Mouse (Mus musculus): ENCODE measurements around the gene Piezo1. TPM values are rescaled to one million over a fixed set of nuclear protein-coding genes. Genes with fewer than 3 reads are reported as not detected.

Piezo1 gene
- total and polyA plus RNA-seq, 3 experiments, result 21.1 to 59.7 (median 41.6) TPM

DNA sequence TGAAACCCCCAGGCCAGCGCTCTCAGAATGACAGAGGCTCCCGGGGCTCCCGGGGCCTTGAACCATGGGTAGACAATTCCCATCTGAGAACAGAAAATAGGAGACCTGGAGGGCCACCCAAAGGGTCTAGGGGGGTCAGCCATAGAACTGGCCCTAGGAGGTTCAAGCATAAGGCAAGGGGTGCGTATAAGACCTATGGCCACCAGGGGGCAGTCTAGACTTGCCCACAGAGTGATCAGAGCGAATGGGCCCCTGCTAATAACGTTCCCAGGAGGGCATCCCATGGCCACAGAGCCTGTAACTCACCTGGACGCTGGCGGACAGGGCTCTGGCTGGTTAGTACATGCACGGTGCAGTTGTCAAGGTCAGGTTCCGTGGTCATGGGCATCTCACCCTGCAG is 50.3 kb downstream of the Piezo1 start:
- H3K4me3 ChIP-seq (replicated peaks in 1 of 3; ENCODE audit: low read depth in 2 of 3, low read length in 2 of 3, poor library complexity in 1 of 3), result no peak overlapping the region
- no peaks in the 10 kb centered on the region for H3K27me3 ChIP-seq (replicated peaks)
- no peak overlapping the region for H3K27ac ChIP-seq (ENCODE audit: insufficient read depth, low read depth)
- peaks cover 71 to 87% of the 10 kb centered on the region in 2 experiments for H3K36me3 ChIP-seq (replicated peaks in 1 of 2; ENCODE audit: control insufficient read depth in 1 of 2, insufficient read depth in 1 of 2, low read length in 1 of 2)
- H3K79me2 ChIP-seq (replicated peaks; ENCODE audit: control insufficient read depth, extremely low read depth, insufficient read depth, poor library complexity, severe bottlenecking), result no peaks in the 10 kb centered on the region
- H3K4me1 ChIP-seq (ENCODE audit: control insufficient read depth in 1 of 2, insufficient read depth in 2 of 2), result peaks cover 3 to 11% of the 10 kb centered on the region in 2 experiments; a peak in 2 of 4 replicates
- TF ChIP-seq SMC3 (IDR thresholded peaks at IDR 0.05; ENCODE audit: low read depth, low read length), result peak; percentile 95
- TF ChIP-seq NELFE (IDR thresholded peaks at IDR 0.05; ENCODE audit: low read depth, low read length), result no peak
- TF ChIP-seq JUN (IDR thresholded peaks at IDR 0.05; ENCODE audit: insufficient read depth, low read depth, low read length), result no peak
- no peak for TF ChIP-seq MXI1 (IDR thresholded peaks at IDR 0.05; ENCODE audit: low read depth, low read length)
- no peak for TF ChIP-seq USF1 (IDR thresholded peaks at IDR 0.05; ENCODE audit: low read depth, low read length)
- peak; percentile 82 to 93 for TF ChIP-seq CTCF (conservative IDR thresholded peaks at IDR 0.05 in 1 of 2, IDR thresholded peaks at IDR 0.05 in 1 of 2; ENCODE audit: low read depth in 2 of 2, low read length in 2 of 2)
- no peak for TF ChIP-seq BHLHE40 (IDR thresholded peaks at IDR 0.05; ENCODE audit: low read depth, low read length)
- TF ChIP-seq MAZ (IDR thresholded peaks at IDR 0.05; ENCODE audit: low read depth, low read length), result no peak
- TF ChIP-seq ZNF384 (IDR thresholded peaks at IDR 0.05; ENCODE audit: low read depth, low read length), result no peak
- TF ChIP-seq RCOR1 (conservative IDR thresholded peaks at IDR 0.05; ENCODE audit: low read depth, low read length), result no peak
- no peak for TF ChIP-seq KAT2A (IDR thresholded peaks at IDR 0.05; ENCODE audit: insufficient replicate concordance, low read length)
- TF ChIP-seq GABPA (IDR thresholded peaks at IDR 0.05; ENCODE audit: insufficient replicate concordance, low read depth, low read length), result no peak
- no peak for TF ChIP-seq ETS1 (conservative IDR thresholded peaks at IDR 0.05; ENCODE audit: low read depth, low read length)
- peak; percentile 76 for TF ChIP-seq ZC3H11A (IDR thresholded peaks at IDR 0.05; ENCODE audit: low read depth, low read length)
- no peak for TF ChIP-seq TBP (conservative IDR thresholded peaks at IDR 0.05; ENCODE audit: low read depth, low read length)
- no peak for TF ChIP-seq ZMIZ1 (IDR thresholded peaks at IDR 0.05; ENCODE audit: low read depth, low read length)
- TF ChIP-seq RAD21 (IDR thresholded peaks at IDR 0.05; ENCODE audit: low read depth, low read length), result peak; percentile 91
- H3K9me3 ChIP-seq (replicated peaks; ENCODE audit: low read length), result no peaks in the 10 kb centered on the region
- H3K4me2 ChIP-seq (ENCODE audit: insufficient read depth, low read depth, poor library complexity, severe bottlenecking), result no peak overlapping the region
- H3K9ac ChIP-seq (ENCODE audit: insufficient read depth, low read depth), result no peak overlapping the region
- DNase-seq (ENCODE audit: extremely low read depth), result peak; percentile 79
- in situ Hi-C loops (cut with MboI; ENCODE audit: low pct_ligation_motif_present, low pct_unique_long_range_greater_than_20kb, low sequenced_read_pairs), result loop anchor here (5.0 kb wide), 2 partner anchors 46 to 326 kb away; no protein-coding TSS in a partner anchor
- dilution Hi-C loops (cut with MboI; ENCODE audit: extremely low pct_ligation_motif_present, extremely low pct_unique_long_range_greater_than_20kb, low sequenced_read_pairs), result no loop called here

DNA sequence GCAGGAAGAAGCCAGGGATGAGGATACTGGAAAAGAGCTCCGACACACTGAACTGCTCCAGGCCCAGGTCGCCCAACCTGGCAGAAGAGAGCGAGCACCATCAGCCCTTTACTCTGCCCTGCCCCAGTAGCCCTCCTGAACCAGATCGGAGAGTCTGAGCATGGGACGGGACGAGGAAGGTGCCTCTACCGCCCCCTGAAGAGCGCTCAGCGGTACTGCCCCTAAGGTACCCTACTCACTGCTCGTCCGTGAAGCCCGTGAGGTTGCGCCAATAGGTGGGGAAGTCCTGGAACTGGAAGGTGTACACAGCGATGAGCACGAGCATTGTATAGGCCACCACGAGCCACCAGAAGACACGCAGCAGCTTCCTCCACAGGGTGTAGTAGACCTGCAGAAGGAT is 53.2 kb downstream of the Piezo1 start:
- dilution Hi-C loops (cut with MboI; ENCODE audit: extremely low pct_ligation_motif_present, extremely low pct_unique_long_range_greater_than_20kb, low sequenced_read_pairs), result no loop called here
- DNase-seq (ENCODE audit: extremely low read depth), result peak; percentile 34

More for the DNA sequence above, 53.2 kb downstream of the Piezo1 start:
- H3K4me3 ChIP-seq (replicated peaks in 1 of 3; ENCODE audit: low read depth in 2 of 3, low read length in 2 of 3, poor library complexity in 1 of 3), result no peak overlapping the region
- H3K36me3 ChIP-seq (replicated peaks in 1 of 2; ENCODE audit: control insufficient read depth in 1 of 2, insufficient read depth in 1 of 2, low read length in 1 of 2), result peaks cover 81 to 95% of the 10 kb centered on the region in 2 experiments
- TF ChIP-seq NELFE (IDR thresholded peaks at IDR 0.05; ENCODE audit: low read depth, low read length) (no peak), CTCF (conservative IDR thresholded peaks at IDR 0.05 in 1 of 2, IDR thresholded peaks at IDR 0.05 in 1 of 2; ENCODE audit: low read depth in 2 of 2, low read length in 2 of 2) (peak; percentile 24 to 44), SMC3 (IDR thresholded peaks at IDR 0.05; ENCODE audit: low read depth, low read length) (0 out of 2 replicates have a peak, but pooled peaks have one; percentile 6)
- H3K4me1 ChIP-seq (ENCODE audit: control insufficient read depth in 1 of 2, insufficient read depth in 2 of 2), result peaks cover 3 to 11% of the 10 kb centered on the region in 2 experiments; a peak in 2 of 4 replicates
- no peak overlapping the region for H3K9ac ChIP-seq (ENCODE audit: insufficient read depth, low read depth)
- no peaks in the 10 kb centered on the region for H3K79me2 ChIP-seq (replicated peaks; ENCODE audit: control insufficient read depth, extremely low read depth, insufficient read depth, poor library complexity, severe bottlenecking)
- no peak overlapping the region for H3K4me2 ChIP-seq (ENCODE audit: insufficient read depth, low read depth, poor library complexity, severe bottlenecking)
- in situ Hi-C loops (cut with MboI; ENCODE audit: low pct_ligation_motif_present, low pct_unique_long_range_greater_than_20kb, low sequenced_read_pairs), result no loop called here
- H3K27ac ChIP-seq (ENCODE audit: insufficient read depth, low read depth), result no peak overlapping the region
- no peaks in the 10 kb centered on the region for H3K9me3 ChIP-seq (replicated peaks; ENCODE audit: low read length)
- H3K27me3 ChIP-seq (replicated peaks), result no peaks in the 10 kb centered on the region
